9 mouse cellular contexts compared by ENCODE assay signal in the genomic region with DNA sequence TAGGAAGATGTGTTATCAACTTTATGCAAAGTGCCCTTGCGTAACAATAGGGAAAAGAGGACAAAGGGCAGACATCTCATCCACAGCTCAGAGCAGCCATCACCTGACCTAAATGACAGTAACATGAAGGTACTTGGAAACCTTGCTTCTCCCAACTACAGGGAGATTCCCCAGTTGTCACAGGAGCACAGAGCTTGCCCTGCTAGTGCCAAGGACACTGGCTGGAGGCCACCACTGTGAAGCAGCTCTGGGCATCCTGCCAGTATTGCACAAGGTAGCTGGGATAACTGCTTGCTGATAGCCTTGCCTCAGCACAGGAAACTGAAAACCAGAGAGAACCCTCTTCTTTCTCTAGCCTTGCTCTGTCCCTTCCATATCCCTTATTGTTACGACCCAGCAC. TPM values are rescaled to one million over a fixed set of nuclear protein-coding genes. Genes with fewer than 3 reads are reported as not detected.
DNase-seq lines count a peak whose midpoint lies in the region; ATAC-seq and TF ChIP-seq lines count a peak whose summit lies in the region.
"Had no signal": no experiment of that assay in that cellular context is flagged by ENCODE, and none has a peak within 500 bp of the region (broad histone marks: within the 10 kb centered on the region; RNA-seq: fewer than 3 reads in every experiment).

No protein-coding gene starts in this region.

- no peaks in the 10 kb centered on the region for H3K36me3 ChIP-seq in lung, postnatal 0 days (ENCODE audit: insufficient read depth, low read length)
- H3K36me3 ChIP-seq: neural tube, embryonic 12.5 days had no signal

- peak; percentile 89 for ATAC-seq in lung, postnatal 0 days

- H3K4me2 ChIP-seq in lung, postnatal 0 days (replicated peaks; ENCODE audit: low read depth, low read length), result no peak overlapping the region
- H3K4me2 ChIP-seq: neural tube, embryonic 12.5 days had no signal

- peak; percentile 63 to 68 for DNase-seq in layer of hippocampus, postnatal 10 days (ENCODE audit: low spot score in 2 of 2)
- DNase-seq in layer of hippocampus, adult 9-11 months, result no peak
- peak; percentile 85 for DNase-seq in brain, embryonic 14.5 days (ENCODE audit: low read depth)
- DNase-seq in gastrocnemius, postnatal 25 days, result peak; percentile 58
- peak; percentile 41 to 63 for DNase-seq in kidney, adult 8-10 months
- DNase-seq in lung, postnatal 0 days (ENCODE audit: low spot score), result peak; percentile 91
- DNase-seq in testis, postnatal 10 days (ENCODE audit: low spot score), result peak; percentile 91
- DNase-seq in thymus, postnatal 10 days (ENCODE audit: low spot score in 2 of 2), result no peak

- no peak overlapping the region for H3K4me3 ChIP-seq in lung, postnatal 0 days (ENCODE audit: low read depth, low read length)
- H3K4me3 ChIP-seq: neural tube, embryonic 12.5 days had no signal

- 23% methylated on average over 2 of the region's 2 CpGs for WGBS in lung, postnatal 0 days

- H3K27ac ChIP-seq in lung, postnatal 0 days (ENCODE audit: low read length), result peak overlapping the region; percentile 38; the same call in 1 of the 2 replicates
- H3K27ac ChIP-seq: neural tube, embryonic 12.5 days had no signal

- no peaks in the 10 kb centered on the region for H3K27me3 ChIP-seq in lung, postnatal 0 days (replicated peaks; ENCODE audit: insufficient read depth, low read length)
- H3K27me3 ChIP-seq: neural tube, embryonic 12.5 days had no signal

- no peak for TF ChIP-seq POLR2A in brain, embryonic 14.5 days (IDR thresholded peaks at IDR 0.05; ENCODE audit: borderline replicate concordance, extremely low read depth, insufficient read depth, insufficient read length, poor library complexity, severe bottlenecking)

- H3K9me3 ChIP-seq in lung, postnatal 0 days (ENCODE audit: low read length), result no peaks in the 10 kb centered on the region
- H3K9me3 ChIP-seq: neural tube, embryonic 12.5 days had no signal

- H3K4me1 ChIP-seq in lung, postnatal 0 days (ENCODE audit: insufficient read depth, low read depth, low read length), result peaks cover 9% of the 10 kb centered on the region; the same call in 1 of the 2 replicates
- H3K4me1 ChIP-seq: neural tube, embryonic 12.5 days had no signal

- TF ChIP-seq CTCF in brain, embryonic 14.5 days (IDR thresholded peaks at IDR 0.05; ENCODE audit: borderline replicate concordance, extremely low read depth, insufficient read depth, insufficient read length), result no peak
- no peak for TF ChIP-seq CTCF in lung, postnatal 0 days (IDR thresholded peaks at IDR 0.05)

- TF ChIP-seq EP300 in lung, postnatal 0 days (IDR thresholded peaks at IDR 0.05), result no peak

- H3K9ac ChIP-seq in lung, postnatal 0 days (replicated peaks; ENCODE audit: low read depth), result no peak overlapping the region
- H3K9ac ChIP-seq: neural tube, embryonic 12.5 days had no signal

RNA-seq across cellular contexts. Expression of gene Cracr2a, which starts 31.7 kb away (rescaled TPM):
- total RNA-seq in layer of hippocampus, postnatal 10 days (2021), result 1 to 10 TPM; 1.5 to 2.2 TPM
- polyA plus RNA-seq in brain, embryonic 14.5 days (2012; rRNA removed), result 0.14 and 0.29 TPM in 2 replicates
- under 1 TPM; 0.43 to 0.49 TPM for total RNA-seq in gastrocnemius, postnatal 25 days (2021)
- polyA plus RNA-seq in lung, postnatal 0 days (2015; fragmentation: Nextera tagmentation; extraction: Ambion mirVana), result 5.4 and 6.5 TPM in 2 replicates

Comparison
In these comparisons a context has a peak if more than half of its experiments do, and no peak if none do; other contexts are left out.
1. DNase-seq: peak in layer of hippocampus, postnatal 10 days (2 of 2), brain, embryonic 14.5 days (single experiment), gastrocnemius, postnatal 25 days (single experiment), kidney, adult 8-10 months (2 of 2), lung, postnatal 0 days (single experiment) and testis, postnatal 10 days (single experiment); none in layer of hippocampus, adult 9-11 months (single experiment) and thymus, postnatal 10 days (0 of 2).